Mouse (Mus musculus) layer of hippocampus, postnatal 25 days (tissue): ENCODE measurements around the gene Prkcb. TPM values are rescaled to one million over a fixed set of nuclear protein-coding genes. Genes with fewer than 3 reads are reported as not detected.
A peak's percentile ranks its signal among the peaks of the same experiment; 100 is the strongest.

Experiments used
- DNase-seq, 2 experiments: peaks; one replicate each; pipeline ENCODE4 v3.0.0; 2022; ENCODE audit warnings: mixed read lengths in 2 of 2, low spot score in 1 of 2; ENCODE audit errors: extremely low spot score in 1 of 2
- total RNA-seq, 2 experiments: library from RNA; stranded (reverse); gene quantifications; 2 replicates each; pipeline ENCODE4 v1.2.3; 2021

Prkcb gene
- total RNA-seq, 2 experiments from 2014 or later: 775 to 867 TPM

DNA sequence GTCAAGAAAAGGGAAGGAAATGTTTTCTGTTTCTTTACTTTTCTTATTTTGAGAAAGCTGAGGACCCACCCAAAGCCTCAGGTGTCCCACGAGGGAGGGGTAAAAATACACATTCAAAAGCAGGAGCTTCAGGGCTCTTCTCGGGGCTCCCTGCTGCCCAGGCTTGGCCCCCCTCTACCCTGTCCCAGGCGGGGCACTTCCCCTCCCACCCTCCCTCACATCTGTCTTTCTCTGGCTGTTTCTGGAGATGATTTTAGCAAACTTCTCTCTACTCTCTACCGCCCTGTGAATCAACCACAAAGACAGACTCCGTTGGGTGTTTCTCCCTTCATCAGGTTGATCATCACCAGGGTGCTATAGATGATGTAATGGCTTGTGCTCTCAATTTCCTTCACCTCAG, 105.4 kb downstream of the Prkcb start:
- no peak for DNase-seq

DNA sequence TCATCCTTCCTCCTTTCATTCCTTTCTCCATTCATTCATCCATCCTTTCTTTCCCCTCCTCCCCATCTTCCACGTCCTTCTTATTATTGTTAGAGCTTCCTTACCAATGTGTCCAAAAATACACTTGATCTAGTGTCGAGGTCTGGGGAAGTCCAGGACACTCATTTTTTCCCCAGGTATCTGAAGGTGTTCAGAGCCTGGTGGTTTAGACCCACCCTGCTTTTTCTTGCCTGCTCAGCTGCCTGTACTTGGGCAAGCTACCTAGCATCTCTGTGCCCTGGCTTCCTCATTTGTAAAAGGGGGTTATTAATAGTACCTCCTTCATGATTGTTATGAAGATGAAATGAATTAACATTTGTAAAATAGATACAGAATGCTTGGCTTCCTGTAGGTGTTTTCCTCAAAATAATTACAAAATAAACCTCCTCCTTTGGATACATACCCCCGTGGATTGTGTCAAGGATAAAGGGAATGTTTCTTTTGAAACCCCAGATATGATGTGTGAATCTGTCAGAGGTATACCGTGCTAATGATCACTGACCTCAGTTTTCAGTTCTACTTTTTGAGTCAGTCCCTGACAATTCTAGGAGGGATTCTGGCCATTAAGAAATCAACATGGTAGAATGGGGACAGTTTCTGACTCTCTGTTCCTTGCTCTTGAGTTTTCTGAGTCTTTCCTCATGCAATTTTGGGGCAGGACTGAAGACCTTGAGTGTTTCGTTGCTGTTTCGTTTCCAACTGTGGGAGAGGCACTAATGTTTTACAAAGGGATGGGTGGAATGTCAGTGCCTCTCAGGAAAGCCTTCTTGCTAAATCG, 106.8 kb downstream of the Prkcb start:
- DNase-seq: no peak

DNA sequence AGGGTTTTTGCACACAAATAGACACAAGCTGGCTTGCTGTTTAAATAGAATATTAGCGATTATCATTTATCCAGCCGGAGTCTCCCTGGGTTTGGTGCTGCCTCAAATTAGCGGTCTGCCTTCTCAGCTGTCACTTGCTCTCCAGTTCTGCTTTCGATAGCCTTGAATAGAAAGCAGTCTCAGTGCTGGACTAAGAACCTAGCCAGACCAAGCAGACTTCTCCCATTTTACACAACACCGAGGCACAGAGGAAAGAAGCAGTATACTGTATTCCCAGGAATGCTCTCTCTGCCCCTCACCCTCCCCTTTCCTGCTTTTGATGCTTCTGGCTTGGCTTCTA, 107.4 kb downstream of the Prkcb start:
- no peak for DNase-seq

DNA sequence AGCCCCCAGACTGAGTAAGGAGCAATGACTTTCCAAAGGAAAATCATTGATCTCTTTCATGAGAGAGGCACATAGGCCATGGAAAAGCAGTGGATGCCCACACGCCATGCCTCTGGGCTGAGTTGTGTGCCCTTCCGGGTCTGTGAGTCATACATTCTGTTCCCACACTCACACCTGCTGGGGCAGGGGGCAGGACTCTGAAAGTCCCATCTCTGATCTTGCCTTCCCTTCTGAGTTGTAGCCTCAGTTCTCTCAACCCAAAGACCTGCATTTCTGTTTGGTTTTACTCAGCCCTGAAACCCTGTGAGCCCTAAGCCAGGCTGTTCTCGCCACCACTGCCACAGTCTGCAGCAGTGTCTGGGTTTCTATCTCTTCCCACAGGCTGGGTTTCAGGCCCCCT, 109.1 kb downstream of the Prkcb start:
- DNase-seq: no peak

DNA sequence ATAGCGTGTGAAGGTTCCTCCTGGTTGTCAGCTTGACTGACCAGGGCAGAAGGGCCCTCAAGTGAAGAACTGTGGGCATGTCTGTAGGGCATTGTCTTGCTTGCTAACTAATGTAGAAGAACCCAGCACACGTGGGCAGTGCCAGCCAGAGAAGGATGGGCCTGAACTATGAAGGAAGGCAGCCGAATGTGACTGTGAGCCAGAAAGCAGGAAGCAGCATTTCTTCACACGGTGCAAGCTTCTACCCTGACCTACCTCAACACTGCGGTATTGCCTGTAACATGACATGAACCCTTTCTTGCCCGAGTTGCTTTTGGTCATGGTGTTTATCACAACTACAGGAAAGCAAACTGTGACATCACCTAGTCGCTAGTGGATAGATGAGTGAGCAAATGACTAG, 113.5 kb downstream of the Prkcb start:
- DNase-seq: no peak

DNA sequence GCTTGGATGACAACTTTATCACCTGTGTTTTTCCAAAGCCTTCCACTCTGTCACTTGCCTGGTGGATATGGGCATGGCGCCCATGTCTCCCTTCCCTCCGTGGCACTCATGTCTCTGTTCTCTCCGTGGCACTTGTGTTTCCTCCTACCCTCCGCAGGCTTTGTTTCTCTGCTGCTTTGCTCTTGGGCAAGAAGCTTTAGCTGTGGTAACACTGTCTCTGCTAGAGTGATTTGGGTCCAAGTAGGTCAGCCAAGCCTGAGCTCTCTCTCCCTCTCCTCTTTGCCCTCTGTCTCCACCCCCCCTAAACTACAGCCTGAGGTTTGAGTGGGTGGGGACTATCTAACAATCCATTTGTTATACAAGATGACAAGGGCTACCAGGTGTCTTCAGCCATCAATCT, 114.8 kb downstream of the Prkcb start:
- no peak for DNase-seq

DNA sequence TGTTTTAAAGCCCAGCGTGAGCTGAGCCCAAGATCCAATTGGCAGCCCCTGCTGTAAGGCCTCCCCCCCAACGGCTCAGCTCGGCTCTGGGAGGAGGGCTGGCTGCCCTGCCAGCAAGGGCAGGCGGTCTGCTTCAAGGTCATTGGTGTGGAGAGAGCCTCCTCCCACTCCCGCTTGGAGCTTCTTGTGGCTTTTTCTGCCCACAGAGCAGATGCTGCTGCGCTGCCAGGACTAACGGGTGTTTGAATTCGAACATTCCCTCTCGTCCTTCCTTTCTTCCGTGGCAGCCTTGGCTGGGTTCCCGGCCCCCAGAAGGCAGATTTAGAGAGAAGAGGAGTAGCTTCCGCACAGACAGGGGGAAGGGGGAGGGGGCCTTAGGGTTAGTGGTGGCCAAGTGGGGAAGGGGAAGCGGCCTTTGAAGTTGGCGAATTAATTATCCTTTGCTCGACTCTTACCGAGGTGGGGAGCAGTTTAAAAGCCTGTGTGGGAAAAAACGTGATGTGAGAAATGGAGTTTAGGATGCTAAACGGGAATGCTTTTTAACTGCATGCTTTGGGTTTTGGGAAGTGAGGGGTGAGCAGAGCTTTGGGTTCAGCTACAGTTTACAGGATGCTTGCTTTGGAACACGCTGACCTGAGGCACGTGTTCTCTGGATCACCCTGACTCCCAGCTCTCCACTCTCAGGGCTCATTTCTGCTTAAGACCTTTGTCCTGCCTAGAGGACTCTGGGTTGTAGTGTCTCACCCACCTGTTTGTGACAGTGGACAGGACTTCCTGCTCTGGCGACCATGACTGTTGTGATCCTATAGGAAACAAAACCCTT, 116.2 kb downstream of the Prkcb start:
- DNase-seq: peak; percentile 71 to 75

DNA sequence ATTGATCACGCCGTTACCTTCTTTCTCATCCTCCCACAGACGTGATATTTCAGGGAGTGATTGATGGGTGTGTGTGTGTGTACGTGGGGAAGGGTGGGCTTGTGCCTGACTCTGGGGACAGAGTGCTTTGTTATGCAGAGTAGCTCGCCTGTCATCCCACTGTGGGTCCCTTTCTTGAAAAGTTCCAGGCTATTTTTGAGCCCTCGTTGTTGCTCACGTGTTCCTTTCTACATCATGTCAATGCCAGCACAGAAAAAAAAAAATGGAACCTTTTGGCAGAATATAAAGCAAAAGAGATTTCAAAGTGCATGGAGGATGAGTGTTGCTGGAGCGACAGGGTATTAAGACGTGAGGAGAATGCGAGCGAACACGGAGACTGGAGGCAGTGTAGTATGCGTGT, 118.1 kb downstream of the Prkcb start:
- no peak for DNase-seq

DNA sequence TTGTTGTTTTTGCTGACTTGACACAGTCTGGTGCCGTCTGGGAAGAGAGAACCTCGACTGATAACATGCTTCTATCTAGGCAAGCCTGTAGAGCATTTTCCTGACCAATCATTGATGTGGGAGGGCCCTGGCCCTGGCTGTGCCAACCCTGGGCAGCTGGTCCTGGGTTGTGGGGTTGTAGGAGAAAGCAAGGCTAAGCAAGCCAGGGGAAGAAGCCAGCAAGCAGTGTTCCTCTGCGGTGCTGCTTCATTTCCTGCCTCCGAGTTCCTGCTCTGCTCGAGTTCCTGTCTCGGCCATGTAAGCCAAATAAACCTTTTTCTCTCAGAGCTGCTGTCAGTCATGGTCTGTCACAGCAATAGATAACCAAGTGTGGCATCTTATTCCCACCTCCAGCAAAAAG, 121.4 kb downstream of the Prkcb start:
- DNase-seq: no peak

DNA sequence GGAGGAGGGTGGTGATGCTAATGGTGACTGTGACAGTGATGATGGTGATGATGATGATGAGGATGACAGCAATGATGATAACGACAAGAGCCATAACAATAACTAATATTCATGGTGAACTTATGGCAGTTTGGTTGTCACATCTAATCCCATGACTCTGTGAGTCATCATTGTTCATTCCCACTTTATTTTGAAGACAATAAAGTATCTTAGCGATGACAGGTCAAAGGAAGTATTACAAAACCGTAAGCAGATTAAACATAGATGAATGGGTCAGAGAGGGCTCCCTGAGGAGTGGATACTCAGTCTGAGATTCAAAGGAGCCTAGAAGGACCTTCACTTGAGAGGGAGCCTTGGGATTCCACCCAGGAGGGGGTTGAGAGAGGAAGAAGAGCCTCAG, 122.3 kb downstream of the Prkcb start:
- DNase-seq: no peak

DNA sequence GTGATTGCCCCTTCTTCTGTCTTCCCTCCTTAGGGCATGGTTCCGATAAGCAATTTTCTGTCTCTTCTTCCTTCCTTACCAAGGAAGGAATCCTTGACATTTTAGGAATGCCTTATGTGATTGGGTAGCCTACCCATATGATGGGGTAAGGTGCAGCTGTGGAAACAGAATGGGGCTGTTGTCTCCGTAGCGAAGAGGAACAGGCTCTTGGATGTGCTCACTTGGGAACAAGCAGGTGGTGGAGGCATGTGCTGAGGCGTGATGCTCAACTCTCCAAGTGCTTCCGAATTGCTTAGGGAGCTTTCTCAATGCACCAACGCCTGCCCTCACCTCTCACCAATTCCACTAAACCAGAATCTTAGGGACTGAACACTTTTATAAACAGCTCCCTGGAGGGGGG, 124.7 kb downstream of the Prkcb start:
- no peak for DNase-seq

DNA sequence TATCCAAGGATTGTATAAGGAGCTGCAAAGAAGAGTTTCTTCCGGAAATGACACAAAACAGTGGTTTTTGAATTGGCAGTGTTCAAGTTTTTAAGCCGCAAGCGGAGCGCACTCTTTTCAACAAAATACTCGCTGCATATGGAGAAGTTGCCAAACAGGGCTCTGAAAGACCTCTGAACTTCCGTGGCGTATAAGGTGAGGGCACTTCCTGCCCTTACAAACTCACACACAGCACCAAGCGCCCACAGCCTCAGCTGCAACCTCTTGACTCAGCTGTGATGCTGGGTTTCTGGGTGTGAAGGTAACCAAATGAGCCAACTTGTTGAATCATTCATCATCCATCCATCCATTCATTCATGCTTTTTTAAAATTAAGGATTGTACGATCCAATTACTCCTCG, 125.6 kb downstream of the Prkcb start:
- DNase-seq: no peak

DNA sequence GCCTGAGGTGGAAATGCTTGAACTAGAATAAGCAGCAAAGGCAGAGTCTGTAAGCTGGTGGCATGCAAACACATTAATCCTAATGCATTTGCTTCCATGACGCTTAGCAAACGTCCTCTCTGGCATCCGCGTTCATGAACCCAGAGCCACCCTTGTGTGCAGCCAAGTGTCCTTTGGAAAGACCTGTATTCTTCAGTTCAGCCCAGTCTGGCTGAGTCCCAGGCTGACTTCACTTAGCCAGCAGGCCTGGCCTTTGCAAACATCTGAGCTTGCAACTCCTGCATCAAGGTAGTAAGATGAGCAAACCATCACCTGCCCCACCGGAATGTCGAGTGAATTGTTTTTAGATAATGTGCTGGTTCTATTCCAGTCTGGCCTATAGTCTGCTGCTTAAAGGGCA, 126.1 kb downstream of the Prkcb start:
- DNase-seq: no peak

DNA sequence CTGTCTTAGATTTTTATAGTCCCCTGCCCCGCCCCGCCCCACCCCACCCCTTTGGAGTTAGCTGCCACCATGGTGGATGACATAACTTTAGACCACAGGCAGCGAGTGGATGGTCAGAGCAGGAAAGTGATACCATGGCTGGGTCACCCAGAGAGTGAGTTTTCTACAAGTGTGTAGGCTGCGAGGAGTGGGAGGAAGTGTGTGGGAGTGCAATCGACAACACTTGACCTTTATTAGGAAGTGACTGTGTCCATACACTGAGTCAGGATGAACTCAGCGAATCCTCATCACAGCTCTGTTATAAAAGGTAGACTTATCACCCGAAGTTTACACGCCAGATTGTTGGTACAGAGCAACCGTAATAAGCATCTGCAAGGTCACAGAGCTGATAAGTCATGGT, 126.8 kb downstream of the Prkcb start:
- no peak for DNase-seq

DNA sequence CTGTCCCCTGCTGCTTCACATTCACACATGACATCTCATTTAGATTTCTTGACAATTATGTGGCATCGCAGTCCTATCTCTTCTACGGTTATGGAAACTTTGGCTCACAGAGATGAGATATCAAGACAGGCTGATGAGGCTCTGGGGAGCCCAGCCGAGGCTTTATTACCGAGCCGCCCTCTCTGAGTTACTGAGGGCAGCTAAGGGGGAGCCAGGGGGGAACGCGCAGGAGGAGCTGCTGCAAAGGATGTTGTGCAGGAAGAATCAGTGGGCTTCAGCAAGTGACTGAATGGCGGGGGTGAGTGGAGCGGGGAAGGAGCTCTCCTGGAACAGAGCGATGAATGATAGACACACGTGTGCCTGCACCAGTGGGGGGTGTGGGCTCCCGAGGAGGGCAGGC, 127.4 kb downstream of the Prkcb start:
- no peak for DNase-seq

DNA sequence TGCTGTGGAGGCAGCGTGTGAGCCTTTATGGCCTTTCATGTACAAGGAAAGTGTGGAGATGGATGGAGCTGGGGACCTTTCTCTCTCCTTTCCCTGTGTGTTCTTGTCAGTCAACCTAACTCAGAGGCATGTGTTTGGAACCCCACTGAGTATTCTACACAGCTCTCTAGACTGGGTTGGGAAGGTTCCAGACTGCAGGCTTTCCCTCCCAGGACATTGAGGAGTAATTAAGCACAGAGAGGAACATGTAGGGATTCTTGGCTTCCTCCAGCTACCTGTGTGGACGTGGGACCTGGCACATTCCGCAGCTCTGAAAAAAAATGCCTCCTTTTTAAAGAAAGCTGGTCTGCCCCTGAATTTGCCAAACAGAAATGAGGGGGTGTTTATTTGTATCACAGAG, 130.0 kb downstream of the Prkcb start:
- DNase-seq: no peak

DNA sequence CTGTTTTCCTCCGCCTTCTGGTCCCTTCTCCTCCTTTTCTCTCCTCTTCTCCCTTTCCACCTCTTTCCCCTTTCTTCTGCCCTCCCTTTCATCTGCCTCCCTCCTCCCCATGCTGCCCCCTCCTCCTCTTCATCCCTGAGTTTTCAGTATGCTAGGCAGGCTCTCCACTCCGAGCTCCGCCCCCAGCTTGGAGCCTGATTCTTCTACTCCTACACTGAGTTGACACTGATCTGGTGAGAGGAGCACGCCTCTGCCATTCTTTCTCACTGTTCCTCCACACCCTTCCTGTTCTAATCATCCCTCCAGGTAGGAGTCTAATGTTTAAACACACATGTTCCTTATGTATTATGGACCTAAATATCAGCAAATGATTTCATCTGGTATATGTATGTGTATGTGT, 135.3 kb downstream of the Prkcb start:
- no peak for DNase-seq

DNA sequence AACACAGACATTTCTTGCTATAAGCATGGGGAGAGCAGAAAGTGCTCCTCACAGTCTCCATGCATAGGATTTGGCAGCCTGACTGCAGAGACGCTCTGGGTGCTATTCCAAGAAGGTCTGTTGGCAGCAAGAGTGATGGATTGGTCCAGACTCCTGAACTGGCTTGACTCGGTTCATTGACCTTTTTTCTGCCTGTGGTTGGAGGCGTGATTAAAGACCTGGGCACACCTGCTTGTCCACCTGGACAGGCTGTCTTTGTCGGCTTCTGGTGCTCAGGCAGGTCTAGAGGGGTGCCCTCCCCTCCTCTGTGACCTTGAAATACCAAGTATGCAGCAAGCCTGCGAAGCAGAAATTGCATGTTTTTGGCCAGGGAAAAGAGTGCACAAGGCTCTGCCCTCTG, 140.6 kb downstream of the Prkcb start:
- DNase-seq: no peak

DNA sequence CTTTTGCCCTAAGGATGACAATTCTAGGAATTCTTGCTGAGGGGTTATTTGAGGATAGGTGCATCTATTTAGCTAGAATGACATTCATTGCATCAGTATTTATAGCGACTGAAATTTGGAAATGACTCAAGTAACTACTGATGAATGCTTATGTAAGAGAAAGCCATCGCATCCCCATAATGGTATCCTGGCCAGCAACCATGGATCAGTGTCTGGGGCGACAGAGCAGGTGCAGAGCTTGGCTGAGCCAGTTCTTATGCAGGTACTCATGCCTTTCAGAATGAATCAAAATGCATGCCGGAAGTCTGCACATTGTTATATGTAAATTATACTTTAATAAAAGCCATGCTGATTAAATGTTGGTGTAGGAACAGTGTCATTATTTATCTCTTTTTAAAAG, 143.8 kb downstream of the Prkcb start:
- DNase-seq: no peak

DNA sequence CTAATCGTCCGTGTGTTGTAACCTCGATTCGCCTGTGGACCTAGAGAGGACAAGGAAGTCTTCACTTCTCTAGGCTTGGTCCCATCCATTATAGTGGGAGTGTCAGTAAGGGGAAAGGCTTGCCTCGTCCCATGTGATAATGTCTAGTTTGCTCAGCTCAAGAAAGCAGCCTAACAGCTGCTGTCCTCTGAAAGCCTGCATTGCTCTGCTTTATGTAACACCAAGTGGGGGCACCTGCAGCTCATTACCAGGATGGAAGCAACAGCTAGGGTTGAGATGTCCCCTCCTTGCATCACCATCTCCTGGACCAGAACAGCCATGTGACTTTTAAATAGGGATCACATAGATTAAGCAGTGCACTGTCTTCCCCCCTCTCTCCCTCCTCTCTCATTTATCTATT, 144.8 kb downstream of the Prkcb start:
- no peak for DNase-seq

DNA sequence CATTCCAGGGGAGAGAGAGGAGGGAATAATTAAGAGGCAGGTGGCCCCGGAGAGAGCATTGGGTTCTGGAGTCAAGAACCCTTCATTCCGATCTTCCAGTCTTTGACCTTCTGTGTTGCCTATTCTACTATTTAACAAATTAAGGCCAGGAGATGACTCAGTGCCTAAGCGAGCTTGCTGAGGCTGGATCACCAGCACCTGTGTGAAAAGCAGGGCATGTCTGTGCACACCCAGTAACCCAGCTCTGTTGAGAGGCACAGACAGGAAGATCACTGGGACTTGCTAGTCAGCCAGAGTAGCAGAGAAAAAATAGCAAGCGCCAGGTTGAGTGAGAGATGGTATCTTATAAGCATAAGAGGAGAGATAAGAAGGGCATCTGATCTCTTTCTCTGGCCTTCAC, 146.4 kb downstream of the Prkcb start:
- DNase-seq: no peak

DNA sequence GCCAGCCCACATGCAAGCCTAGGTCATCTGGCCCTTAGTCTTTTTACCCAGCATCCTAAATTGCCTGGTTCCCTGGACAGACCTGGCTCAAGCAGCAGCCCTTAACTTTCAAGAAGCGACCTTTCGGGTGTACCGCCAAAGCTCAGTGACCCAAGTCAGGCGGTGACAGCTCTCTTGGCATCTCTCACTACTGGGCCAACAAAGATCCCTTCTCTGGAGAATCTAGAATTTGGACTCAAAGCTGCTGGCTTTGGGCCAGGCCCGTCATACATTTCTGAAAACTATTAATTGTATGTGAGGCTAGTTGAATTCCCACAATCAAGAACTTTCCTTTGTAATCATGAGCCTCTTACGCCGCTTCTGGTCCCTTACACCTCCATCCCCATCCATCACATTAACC, 147.0 kb downstream of the Prkcb start:
- no peak for DNase-seq
